Mouse (Mus musculus) embryonic facial prominence, embryonic 10.5 days (tissue): Measurements from ENCODE around the gene Taar1. TPM values are rescaled to one million over a fixed set of nuclear protein-coding genes. Genes with fewer than 3 reads are reported as not detected.

Experiments used
- DNase-seq: peaks from one replicate; pipeline ENCODE4 v3.0.0-alpha.2; 2017; ENCODE audit warnings: low spot score
- H3K27ac ChIP-seq: fragments of 300-500 bp; sonication (generic); replicated peaks from 2 replicates; pipeline ENCODE4 v1.5.1; 2016; ENCODE audit warnings: mild to moderate bottlenecking
- H3K27me3 ChIP-seq: fragments of 300-500 bp; sonication (generic); replicated peaks from 2 replicates; pipeline ENCODE4 v1.6.1; 2016; ENCODE audit warnings: low read depth, mild to moderate bottlenecking; ENCODE audit not compliant: poor library complexity, severe bottlenecking
- H3K36me3 ChIP-seq: fragments of 300-500 bp; sonication (generic); replicated peaks from 2 replicates; pipeline ENCODE4 v1.6.1; 2016; ENCODE audit warnings: mild to moderate bottlenecking, moderate library complexity
- H3K4me1 ChIP-seq: fragments of 300-500 bp; sonication (generic); 2 replicates; pipeline ENCODE4 v1.6.1; 2016
- H3K4me3 ChIP-seq: fragments of 300-500 bp; sonication (generic); 2 replicates; pipeline ENCODE4 v1.5.1; 2016; ENCODE audit warnings: mild to moderate bottlenecking, moderate library complexity
- H3K9me3 ChIP-seq: fragments of 300-500 bp; sonication (generic); 2 replicates; pipeline ENCODE4 v1.6.1; 2016; ENCODE audit warnings: mild to moderate bottlenecking
- WGBS: fragments of 180-500 bp; shearing (Covaris S2); methylation state at CpG from one replicate; pipeline ENCODE4 v1.1.7; 2016; 5-methylcytosine and 5-hydroxymethylcytosine counted together
- polyA plus RNA-seq: library from polyadenylated mRNA; unstranded; fragments of >200 nt; fragmentation: Nextera tagmentation; extraction: Ambion mirVana; gene quantifications from 2 replicates; pipeline ENCODE4 v1.2.1, GENCODE M21; 2016

Gene Taar1
- polyA plus RNA-seq, 1 experiment from 2014 or later: not detected

- Histone ChIP-seq H3K9me3 (no peaks in the 10 kb centered on the region), H3K27me3 (no peaks in the 10 kb centered on the region), H3K27ac (no peak overlapping the region), H3K4me3 (no peak overlapping the region), H3K4me1 (0 out of 2 replicates have a peak, but pooled peaks cover 3% of the 10 kb centered on the region), H3K36me3 (no peaks in the 10 kb centered on the region)
- WGBS: 74% methylated on average over 5 of the region's 5 CpGs
- DNase-seq: peak; percentile 21
Measured at GRCm38 (mm10) chr10:23942465-23942864, 22.3 kb downstream of the Taar1 start.

GRCm38 (mm10) chr10:23948026-23948425 is 27.9 kb downstream of the Taar1 start:
- Histone ChIP-seq H3K4me1 (no peaks in the 10 kb centered on the region), H3K36me3 (no peaks in the 10 kb centered on the region), H3K27me3 (no peaks in the 10 kb centered on the region), H3K4me3 (no peak overlapping the region), H3K27ac (no peak overlapping the region), H3K9me3 (no peaks in the 10 kb centered on the region)
- no peak for DNase-seq
- WGBS: 80% methylated on average over 7 of the region's 7 CpGs

GRCm38 (mm10) chr10:23949508-23950005 is 29.4 kb downstream of the Taar1 start, which contains the start of gene Taar3:
Gene Taar3, plus strand, starts transcription at chr10:23949558.
- no peaks in the 10 kb centered on the region for H3K9me3 ChIP-seq
- WGBS: 89% methylated on average over 16 of the region's 16 CpGs
- no peaks in the 10 kb centered on the region for H3K27me3 ChIP-seq
- DNase-seq: no peak
- H3K4me1 ChIP-seq: no peaks in the 10 kb centered on the region
- H3K4me3 ChIP-seq: no peak within 1 kb of the TSS
- no peak within 1 kb of the TSS for H3K27ac ChIP-seq
- no peaks in the 10 kb centered on the region for H3K36me3 ChIP-seq

- 90% methylated on average over 6 of the region's 6 CpGs for WGBS
- no peaks in the 10 kb centered on the region for H3K4me1 ChIP-seq
- no peaks in the 10 kb centered on the region for H3K27me3 ChIP-seq
Measured at GRCm38 (mm10) chr10:23951714-23952113, 31.6 kb downstream of the Taar1 start.

GRCm38 (mm10) chr10:23959071-23959470 is 38.9 kb downstream of the Taar1 start:
- WGBS: 75% methylated on average over 3 of the region's 3 CpGs
- no peak overlapping the region for H3K4me3 ChIP-seq
- H3K27ac ChIP-seq: no peak overlapping the region

More at GRCm38 (mm10) chr10:23951714-23952113, 31.6 kb downstream of the Taar1 start:
- no peak for DNase-seq
- no peaks in the 10 kb centered on the region for H3K9me3 ChIP-seq
- no peak overlapping the region for H3K4me3 ChIP-seq
- H3K36me3 ChIP-seq: no peaks in the 10 kb centered on the region
- no peak overlapping the region for H3K27ac ChIP-seq

GRCm38 (mm10) chr10:23960444-23960915 is 40.3 kb downstream of the Taar1 start, which contains the start of gene Taar4:
Gene Taar4, plus strand, starts transcription at chr10:23960494.
- Histone ChIP-seq H3K27me3 (no peaks in the 10 kb centered on the region), H3K36me3 (no peaks in the 10 kb centered on the region), H3K4me1 (no peaks in the 10 kb centered on the region), H3K4me3 (no peak within 1 kb of the TSS), H3K27ac (no peak within 1 kb of the TSS), H3K9me3 (no peaks in the 10 kb centered on the region)
- 95% methylated on average over 13 of the region's 13 CpGs for WGBS
- DNase-seq: no peak

More at GRCm38 (mm10) chr10:23959071-23959470, 38.9 kb downstream of the Taar1 start:
- no peaks in the 10 kb centered on the region for H3K9me3 ChIP-seq
- DNase-seq: no peak
- H3K36me3 ChIP-seq: no peaks in the 10 kb centered on the region
- H3K27me3 ChIP-seq: no peaks in the 10 kb centered on the region
- no peaks in the 10 kb centered on the region for H3K4me1 ChIP-seq

GRCm38 (mm10) chr10:23963444-23963843 is 43.3 kb downstream of the Taar1 start:
- Histone ChIP-seq H3K36me3 (no peaks in the 10 kb centered on the region), H3K27me3 (no peaks in the 10 kb centered on the region), H3K9me3 (no peaks in the 10 kb centered on the region), H3K4me1 (no peaks in the 10 kb centered on the region), H3K27ac (no peak overlapping the region), H3K4me3 (no peak overlapping the region)
- DNase-seq: no peak
- WGBS: 75% methylated on average over 3 of the region's 3 CpGs

- Histone ChIP-seq H3K4me3 (no peak overlapping the region), H3K27ac (no peak overlapping the region), H3K27me3 (no peaks in the 10 kb centered on the region), H3K9me3 (no peaks in the 10 kb centered on the region), H3K4me1 (no peaks in the 10 kb centered on the region), H3K36me3 (no peaks in the 10 kb centered on the region)
- 88% methylated on average over 6 of the region's 6 CpGs for WGBS
- no peak for DNase-seq
Measured at GRCm38 (mm10) chr10:23964921-23965610, 44.9 kb downstream of the Taar1 start.

- H3K36me3 ChIP-seq: no peaks in the 10 kb centered on the region
- H3K27ac ChIP-seq: no peak within 1 kb of the TSS
Measured at GRCm38 (mm10) chr10:23970656-23971165, 50.6 kb downstream of the Taar1 start, which contains the start of gene Taar5. Gene Taar5, plus strand, starts transcription at chr10:23970706.

More at GRCm38 (mm10) chr10:23970656-23971165, 50.6 kb downstream of the Taar1 start, which contains the start of gene Taar5:
- WGBS: 91% methylated on average over 11 of the region's 11 CpGs
- no peak within 1 kb of the TSS for H3K4me3 ChIP-seq
- no peaks in the 10 kb centered on the region for H3K4me1 ChIP-seq
- no peaks in the 10 kb centered on the region for H3K27me3 ChIP-seq
- H3K9me3 ChIP-seq: no peaks in the 10 kb centered on the region
- DNase-seq: no peak

Other genes starting within 250 kb of the Taar1 start
- gene Rps12, start 133.1 kb upstream of the Taar1 start, polyA plus RNA-seq: 142 and 152 TPM in 2 replicates
- gene Slc18b1, start 123.4 kb upstream of the Taar1 start, polyA plus RNA-seq: 10.2 and 11.7 TPM in 2 replicates
- not detected in 2 replicates for gene Vnn3, start 68.9 kb upstream of the Taar1 start, polyA plus RNA-seq
- gene Vnn1, start 25.7 kb upstream of the Taar1 start, polyA plus RNA-seq: 1.9 and 2.1 TPM in 2 replicates
- gene Taar2, start 18.2 kb downstream of the Taar1 start, polyA plus RNA-seq: not detected in 2 replicates
- not detected in 2 replicates for gene Taar3, start 29.2 kb downstream of the Taar1 start, polyA plus RNA-seq
- not detected in 2 replicates for gene Taar4, start 40.1 kb downstream of the Taar1 start, polyA plus RNA-seq
- gene Taar5, start 50.4 kb downstream of the Taar1 start, polyA plus RNA-seq: not detected in 2 replicates
- gene Taar6, start 65.3 kb downstream of the Taar1 start, polyA plus RNA-seq: not detected in 2 replicates
- gene Taar7a, start 73.1 kb downstream of the Taar1 start, polyA plus RNA-seq: not detected in 2 replicates
- not detected in 2 replicates for gene Taar7b, start 79.6 kb downstream of the Taar1 start, polyA plus RNA-seq
- gene Taar7d, start 106.9 kb downstream of the Taar1 start, polyA plus RNA-seq: not detected in 2 replicates
- gene Taar7e, start 117.3 kb downstream of the Taar1 start, polyA plus RNA-seq: not detected in 2 replicates
- not detected in 2 replicates for gene Taar7f, start 129.2 kb downstream of the Taar1 start, polyA plus RNA-seq
- gene Taar8a, start 156.1 kb downstream of the Taar1 start, polyA plus RNA-seq: not detected in 2 replicates
- gene Taar8b, start 171.9 kb downstream of the Taar1 start, polyA plus RNA-seq: not detected in 2 replicates
- not detected in 2 replicates for gene Taar8c, start 181.6 kb downstream of the Taar1 start, polyA plus RNA-seq
- gene Taar9, start 189.2 kb downstream of the Taar1 start, polyA plus RNA-seq: not detected in 2 replicates
- 47.9 and 55.1 TPM in 2 replicates for gene Stx7, start 228.9 kb downstream of the Taar1 start, polyA plus RNA-seq